Mouse (Mus musculus) adrenal gland, postnatal 4 days (tissue): ENCODE data around the gene Homer2. TPM values are rescaled to one million over a fixed set of nuclear protein-coding genes. Genes with fewer than 3 reads are reported as not detected.

Experiments
- DNase-seq, 2 experiments: peaks; one replicate each; pipeline ENCODE4 v3.0.0; 2021 to 2022; ENCODE audit warnings: low spot score in 2 of 2, mixed read lengths in 2 of 2
- total RNA-seq, 2 experiments: library from RNA; stranded (reverse); gene quantifications; 2 replicates each; pipeline ENCODE4 v1.2.3; 2021

The Homer2 gene
- total RNA-seq, 2 experiments from 2014 or later = 5.0 to 9.1 TPM

- no peak for DNase-seq
These were observed 143.8 kb downstream of the Homer2 start for GRCm38 (mm10) chr7:81563506-81564015.

- DNase-seq = no peak
These were observed 146.1 kb downstream of the Homer2 start for GRCm38 (mm10) chr7:81561211-81561610.

- DNase-seq = no peak
These were observed 147.0 kb downstream of the Homer2 start for GRCm38 (mm10) chr7:81560101-81561049.

GRCm38 (mm10) chr7:81559231-81559980, 147.9 kb downstream of the Homer2 start:
- no peak for DNase-seq

- no peak for DNase-seq
These were observed 149.4 kb downstream of the Homer2 start for GRCm38 (mm10) chr7:81557985-81558360.

- DNase-seq = no peak
These were observed 149.9 kb downstream of the Homer2 start for GRCm38 (mm10) chr7:81557252-81557984.

- no peak for DNase-seq
These were observed 150.5 kb downstream of the Homer2 start for GRCm38 (mm10) chr7:81556839-81557238.

- no peak for DNase-seq
These were observed 153.0 kb downstream of the Homer2 start for GRCm38 (mm10) chr7:81554369-81554768.

GRCm38 (mm10) chr7:81553589-81553988, 153.7 kb downstream of the Homer2 start:
- DNase-seq = no peak

Other genes starting within 250 kb of the Homer2 start
- 10 to 100 TPM; 15.3 to 19.2 TPM for gene Ap3b2, start 213.6 kb downstream of the Homer2 start, total RNA-seq
- gene BC048679, start 209.2 kb downstream of the Homer2 start, total RNA-seq = not detected
- gene Fsd2, start 140.6 kb downstream of the Homer2 start, total RNA-seq = 1 to 10 TPM; 2.4 to 4.5 TPM
- 10 to 100 TPM; 18.8 to 21.5 TPM for gene Whamm, start 136.3 kb downstream of the Homer2 start, total RNA-seq
- 10 to 100 TPM; 53.7 to 54.1 TPM for gene Ramac, start 55.4 kb upstream of the Homer2 start, total RNA-seq
- gene 3110040N11Rik, start 82.0 kb upstream of the Homer2 start, total RNA-seq = 10 to 100 TPM; 36.2 to 42.9 TPM
- gene Btbd1, start 121.9 kb upstream of the Homer2 start, total RNA-seq = 100 to 1,000 TPM; 101 to 102 TPM
- not detected for gene Gm10160, start 148.3 kb upstream of the Homer2 start, total RNA-seq
- 10 to 100 TPM; 15.2 to 16.3 TPM for gene Tm6sf1, start 151.5 kb upstream of the Homer2 start, total RNA-seq
- 10 to 100 TPM; 24.4 to 26.9 TPM for gene Hdgfl3, start 226.9 kb upstream of the Homer2 start, total RNA-seq